Mouse (Mus musculus): Measurements from ENCODE around the gene Mrfap1. TPM values are rescaled to one million over a fixed set of nuclear protein-coding genes. Genes with fewer than 3 reads are reported as not detected.

The Mrfap1 gene
- polyA plus RNA-seq, 1 experiment from 2014 or later = 106 TPM

DNA sequence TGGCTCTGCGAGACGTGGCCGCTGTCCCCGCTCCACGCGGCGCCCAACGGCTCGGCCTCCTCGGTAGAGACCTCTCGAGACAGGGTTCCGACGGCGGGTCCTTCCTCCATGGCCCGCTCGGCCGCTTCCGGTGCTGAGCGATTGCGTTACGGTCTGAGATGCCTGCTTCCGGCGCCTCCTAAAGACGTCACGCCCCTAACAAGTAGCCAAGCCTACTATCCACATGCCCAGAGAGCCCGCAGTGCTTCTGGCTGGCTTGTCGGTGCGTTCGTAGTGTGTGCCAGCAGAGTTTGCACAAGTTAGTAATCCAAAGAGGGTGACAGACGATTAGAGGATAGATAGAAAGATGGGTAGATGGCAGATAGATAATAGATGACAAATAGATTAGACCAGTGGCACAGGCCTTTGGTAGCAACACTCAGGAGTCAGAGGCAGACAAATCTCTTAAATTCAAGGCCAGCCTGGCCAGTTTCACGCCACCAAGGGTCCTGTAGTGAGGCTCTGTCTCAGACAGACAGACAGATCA is 48.0 kb downstream of the Mrfap1 start, which contains the start of gene Bloc1s4:
Gene Bloc1s4, minus strand, starts transcription at position 115 of the 526 bp plus-strand sequence.
- Histone ChIP-seq H3K4me2 (ENCODE audit: low read depth, low read length) (peak within 1 kb of the TSS; percentile 94), H3K36me3 (ENCODE audit: control insufficient read depth, insufficient read depth) (no peaks in the 10 kb centered on the region), H3K27ac (ENCODE audit: low read length) (peak within 1 kb of the TSS; percentile 61), H3K9ac (ENCODE audit: low read depth, low read length) (peak within 1 kb of the TSS; percentile 92), H3K27me3 (ENCODE audit: control insufficient read depth, insufficient read depth, low read depth, low read length) (no peaks in the 10 kb centered on the region), H3K4me3 (ENCODE audit: low read depth, low read length) (peak within 1 kb of the TSS; percentile 94), H3K4me1 (ENCODE audit: control insufficient read depth, low read depth, low read length) (peaks cover 19% of the 10 kb centered on the region), H3K9me3 (replicated peaks; ENCODE audit: control insufficient read depth, low read length) (no peaks in the 10 kb centered on the region)
- ATAC-seq (ENCODE audit: low read depth) = peak; percentile 90
- WGBS (ENCODE audit: insufficient replicate concordance) = 3% methylated on average over 31 of the region's 31 CpGs

DNA sequence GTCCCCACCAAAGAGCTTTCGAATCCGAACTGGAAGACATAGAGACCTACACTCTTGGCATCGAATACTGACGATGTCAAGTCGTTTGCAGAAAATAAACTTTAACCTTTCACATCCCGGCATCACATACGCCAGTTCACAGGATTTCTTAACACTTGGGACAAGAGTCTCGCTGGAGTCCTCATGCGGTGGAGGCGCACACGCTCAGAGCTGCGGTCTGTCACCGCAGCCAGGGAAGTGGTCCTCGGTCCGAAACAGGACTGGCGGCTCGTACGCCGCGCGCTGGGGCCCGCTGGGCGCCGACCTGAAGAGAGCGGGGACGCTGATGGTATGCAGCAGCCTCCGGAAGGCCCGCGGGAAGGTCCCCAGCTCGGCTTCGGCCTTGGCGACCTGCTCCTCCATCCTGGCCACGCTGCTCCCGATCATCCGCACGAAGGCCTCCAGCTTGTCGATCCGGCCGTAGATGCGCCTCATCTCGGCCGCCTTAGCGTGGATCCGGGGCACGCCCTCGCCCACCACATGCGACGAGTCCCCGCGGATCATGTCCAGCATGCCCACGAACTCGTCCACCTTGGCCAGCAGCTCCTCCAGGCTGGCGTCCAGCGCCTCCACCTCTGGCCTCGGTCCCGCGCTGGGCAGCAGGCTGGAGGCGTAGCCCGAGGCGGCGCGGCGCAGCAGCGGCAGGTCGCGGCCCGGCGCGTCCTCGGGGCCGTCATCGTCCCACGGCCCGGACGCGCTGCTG is 48.6 kb downstream of the Mrfap1 start:
- Histone ChIP-seq H3K27me3 (ENCODE audit: control insufficient read depth, insufficient read depth, low read depth, low read length) (no peaks in the 10 kb centered on the region), H3K36me3 (ENCODE audit: control insufficient read depth, insufficient read depth) (no peaks in the 10 kb centered on the region), H3K4me2 (ENCODE audit: low read depth, low read length) (peak overlapping the region; percentile 94), H3K9me3 (replicated peaks; ENCODE audit: control insufficient read depth, low read length) (no peaks in the 10 kb centered on the region), H3K4me3 (ENCODE audit: low read depth, low read length) (peak overlapping the region; percentile 94), H3K9ac (ENCODE audit: low read depth, low read length) (peak overlapping the region; percentile 92), H3K4me1 (ENCODE audit: control insufficient read depth, low read depth, low read length) (peaks cover 19% of the 10 kb centered on the region), H3K27ac (ENCODE audit: low read length) (peak overlapping the region; percentile 61)
- WGBS (ENCODE audit: insufficient replicate concordance) = 1% methylated on average over 75 of the region's 76 CpGs
- peak; percentile 75 for ATAC-seq (ENCODE audit: low read depth)

DNA sequence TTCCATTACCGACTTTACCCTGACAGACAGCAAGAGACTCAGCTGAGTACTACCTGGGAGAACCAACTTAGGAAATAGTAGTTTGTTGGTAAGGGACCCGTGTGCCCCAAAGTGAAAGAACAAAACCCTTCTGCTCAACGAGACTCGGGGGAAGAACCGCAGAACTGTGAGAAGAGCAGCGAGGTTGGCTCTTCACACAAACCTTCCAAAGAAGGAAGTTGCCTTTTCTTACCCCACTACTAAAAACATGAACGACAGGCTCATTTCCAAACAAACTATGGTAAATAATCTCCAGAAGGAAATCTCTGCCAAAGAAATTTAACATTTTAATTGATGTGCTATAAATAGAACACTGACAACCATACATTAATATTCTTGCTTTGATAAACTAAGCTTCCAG is 49.5 kb downstream of the Mrfap1 start:
- Histone ChIP-seq H3K9me3 (replicated peaks; ENCODE audit: control insufficient read depth, low read length) (no peaks in the 10 kb centered on the region), H3K27me3 (ENCODE audit: control insufficient read depth, insufficient read depth, low read depth, low read length) (no peaks in the 10 kb centered on the region), H3K4me2 (ENCODE audit: low read depth, low read length) (peak overlapping the region; percentile 94), H3K4me3 (ENCODE audit: low read depth, low read length) (peak overlapping the region; percentile 94), H3K4me1 (ENCODE audit: control insufficient read depth, low read depth, low read length) (peaks cover 19% of the 10 kb centered on the region), H3K36me3 (ENCODE audit: control insufficient read depth, insufficient read depth) (no peaks in the 10 kb centered on the region), H3K9ac (ENCODE audit: low read depth, low read length) (peak overlapping the region; percentile 92), H3K27ac (ENCODE audit: low read length) (no peak overlapping the region)
- no peak for ATAC-seq (ENCODE audit: low read depth)
- WGBS (ENCODE audit: insufficient replicate concordance) = 42% methylated on average over 7 of the region's 7 CpGs

Other genes starting within 250 kb of the Mrfap1 start
- 8.1 and 9.3 TPM in 2 replicates for gene Tbc1d14, start 203.5 kb downstream of the Mrfap1 start, polyA plus RNA-seq (2015; fragmentation: Nextera tagmentation; extraction: Ambion mirVana)
- 22.6 and 23.2 TPM in 2 replicates for gene D5Ertd579e, start 100.7 kb downstream of the Mrfap1 start, polyA plus RNA-seq (2015; fragmentation: Nextera tagmentation; extraction: Ambion mirVana)
- 11.3 and 12.6 TPM in 2 replicates for gene Bloc1s4, start 48.1 kb downstream of the Mrfap1 start, polyA plus RNA-seq (2015; fragmentation: Nextera tagmentation; extraction: Ambion mirVana)
- gene Man2b2, start 33.9 kb upstream of the Mrfap1 start, polyA plus RNA-seq (2015; fragmentation: Nextera tagmentation; extraction: Ambion mirVana) = 17.4 and 21.7 TPM in 2 replicates
- gene Ppp2r2c, start 71.7 kb upstream of the Mrfap1 start, polyA plus RNA-seq (2015; fragmentation: Nextera tagmentation; extraction: Ambion mirVana) = 0.02 TPM in 1 of 2 replicates, not detected in the other
- gene Wfs1, start 192.4 kb upstream of the Mrfap1 start, polyA plus RNA-seq (2015; fragmentation: Nextera tagmentation; extraction: Ambion mirVana) = 1.6 and 2.0 TPM in 2 replicates

Measured in liver, embryonic 16.5 days (tissue).